Mouse (Mus musculus) embryo, embryonic 11 days (tissue): Measurements from ENCODE around the gene Sulf2.

ENCODE experiments used
- DNase-seq: peaks from one replicate; pipeline ENCODE4 v3.0.0-alpha.2; 2015

The Sulf2 gene

DNA sequence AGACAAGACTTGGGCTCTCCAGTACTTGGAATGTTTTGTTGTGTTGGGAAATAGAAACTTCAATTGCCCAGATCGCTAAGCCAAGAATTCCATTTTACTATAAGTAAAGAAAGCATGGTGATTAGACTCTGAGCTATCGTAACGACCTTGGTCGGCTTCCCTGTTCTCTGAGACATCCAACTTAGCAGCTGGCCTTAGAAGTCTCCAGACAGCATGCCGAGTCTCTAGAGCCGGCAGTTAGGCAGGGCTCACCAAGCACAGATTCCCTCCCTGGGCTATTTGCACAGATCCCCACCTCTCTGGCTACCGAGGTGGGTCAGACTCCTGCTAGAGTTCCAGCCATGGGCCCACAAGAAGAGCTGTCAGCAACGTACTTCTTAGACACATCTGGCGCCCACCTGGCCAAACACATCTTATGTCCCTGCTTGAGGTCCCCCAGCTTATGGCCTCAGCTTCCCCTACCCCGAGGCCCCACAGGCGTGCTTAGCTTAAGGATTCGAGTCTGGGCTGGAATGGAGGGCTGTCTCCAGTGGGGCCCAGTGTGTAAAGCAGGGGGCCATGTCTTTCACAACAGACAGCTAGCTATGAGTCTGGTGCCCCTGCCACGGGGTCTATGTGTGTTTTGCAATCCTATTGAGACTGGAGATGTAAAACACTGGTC is 6.7 kb downstream of the Sulf2 start:
- peak; percentile 81 for DNase-seq

- DNase-seq, result no peak
Observed at GRCm38 (mm10) chr2:166147930-166148651, 7.4 kb downstream of the Sulf2 start.

GRCm38 (mm10) chr2:166146446-166146845 is 9.0 kb downstream of the Sulf2 start:
- DNase-seq, result no peak

GRCm38 (mm10) chr2:166145031-166145430 is 10.4 kb downstream of the Sulf2 start:
- no peak for DNase-seq

GRCm38 (mm10) chr2:166143871-166144270 is 11.6 kb downstream of the Sulf2 start:
- DNase-seq, result no peak

- DNase-seq, result peak; percentile 35
Observed at GRCm38 (mm10) chr2:166142561-166143112, 12.8 kb downstream of the Sulf2 start.

GRCm38 (mm10) chr2:166141910-166142309 is 13.6 kb downstream of the Sulf2 start:
- DNase-seq, result no peak

DNA sequence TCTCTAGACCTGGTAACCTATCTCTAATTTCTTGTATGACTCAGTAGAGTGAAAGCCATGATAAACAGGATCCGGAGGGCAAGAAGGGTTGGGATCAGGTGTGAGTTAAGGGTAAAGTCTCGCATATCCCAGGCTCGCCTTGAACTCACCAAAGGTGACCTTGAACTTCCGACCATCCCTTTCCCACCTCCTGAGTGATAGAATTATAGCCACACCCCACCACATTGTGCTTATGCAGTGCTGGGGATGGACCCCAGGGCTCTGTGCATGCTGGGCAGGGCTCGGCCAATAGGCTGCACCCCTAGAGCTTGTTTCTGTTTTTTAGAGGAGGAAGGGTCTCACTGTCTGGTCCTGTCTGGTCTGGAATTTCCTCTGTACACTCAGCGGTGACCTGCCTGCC is 14.4 kb downstream of the Sulf2 start:
- DNase-seq, result no peak

GRCm38 (mm10) chr2:166140427-166140826 is 15.0 kb downstream of the Sulf2 start:
- no peak for DNase-seq

- DNase-seq, result no peak
Observed at GRCm38 (mm10) chr2:166138308-166138707, 17.2 kb downstream of the Sulf2 start.

GRCm38 (mm10) chr2:166137467-166137866 is 18.0 kb downstream of the Sulf2 start:
- no peak for DNase-seq

DNA sequence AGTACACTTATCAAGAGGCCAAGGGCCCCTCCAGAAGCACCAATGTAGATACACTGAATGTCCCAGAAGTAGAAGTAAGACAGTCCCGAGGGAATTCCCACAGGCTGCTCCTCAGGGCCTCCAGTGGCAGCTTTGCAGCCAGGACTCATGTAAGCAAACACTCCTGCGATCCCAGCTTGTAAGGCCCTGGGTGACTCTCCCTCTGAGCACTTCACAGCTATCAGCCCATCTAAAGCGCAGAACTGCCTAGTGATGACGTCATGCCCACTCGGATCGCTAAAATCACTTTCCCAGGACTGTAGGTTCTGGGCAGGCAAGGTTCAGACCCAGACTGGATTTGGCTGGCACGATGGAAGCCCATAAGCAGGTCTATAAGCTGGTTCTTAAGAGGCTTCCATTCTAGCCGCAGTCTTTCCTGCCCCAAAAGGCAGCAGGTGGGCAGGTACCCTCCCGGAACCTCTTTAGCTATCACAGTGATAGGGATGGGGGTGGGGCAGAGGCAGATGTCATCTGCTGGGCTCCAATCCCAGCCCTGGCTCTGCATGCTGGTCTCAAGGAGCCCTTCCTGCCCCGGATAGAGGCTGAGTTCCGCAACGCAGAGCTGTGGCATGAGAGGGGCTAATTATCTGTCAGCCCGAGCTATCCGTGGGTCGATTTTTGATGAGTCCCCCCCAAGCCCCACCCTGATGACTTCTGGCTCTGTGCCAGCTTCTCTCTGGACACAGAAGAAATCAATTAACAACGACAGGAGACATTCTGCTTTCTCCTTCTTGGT is 19.6 kb downstream of the Sulf2 start:
- no peak for DNase-seq

DNA sequence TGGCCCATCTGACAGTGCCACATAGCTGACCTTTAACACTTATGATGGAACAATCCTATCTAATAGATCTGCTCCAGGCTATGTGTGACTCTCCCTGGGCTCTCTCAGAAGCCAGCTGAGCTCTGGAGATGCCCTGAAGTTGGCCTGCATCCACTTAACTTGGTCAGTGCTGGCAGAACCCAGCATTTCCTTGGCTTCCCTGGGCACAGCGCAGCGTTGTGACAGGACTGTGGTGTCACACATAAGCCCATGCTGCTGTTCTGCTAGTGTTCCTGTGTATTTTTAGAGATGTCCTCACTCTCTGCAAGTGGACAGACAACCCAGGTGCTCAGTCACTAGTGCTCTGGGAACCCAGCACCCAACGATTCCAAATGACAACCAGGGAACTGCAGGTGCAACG is 26.7 kb downstream of the Sulf2 start:
- DNase-seq, result no peak

GRCm38 (mm10) chr2:166128032-166128431 is 27.4 kb downstream of the Sulf2 start:
- no peak for DNase-seq

- no peak for DNase-seq
Observed at GRCm38 (mm10) chr2:166126343-166126742, 29.1 kb downstream of the Sulf2 start.

GRCm38 (mm10) chr2:166125492-166126252 is 29.8 kb downstream of the Sulf2 start:
- DNase-seq, result peak; percentile 22

GRCm38 (mm10) chr2:166125033-166125432 is 30.4 kb downstream of the Sulf2 start:
- no peak for DNase-seq

- no peak for DNase-seq
Observed at GRCm38 (mm10) chr2:166122781-166123180, 32.7 kb downstream of the Sulf2 start.

GRCm38 (mm10) chr2:166121681-166122355 is 33.6 kb downstream of the Sulf2 start:
- no peak for DNase-seq

DNA sequence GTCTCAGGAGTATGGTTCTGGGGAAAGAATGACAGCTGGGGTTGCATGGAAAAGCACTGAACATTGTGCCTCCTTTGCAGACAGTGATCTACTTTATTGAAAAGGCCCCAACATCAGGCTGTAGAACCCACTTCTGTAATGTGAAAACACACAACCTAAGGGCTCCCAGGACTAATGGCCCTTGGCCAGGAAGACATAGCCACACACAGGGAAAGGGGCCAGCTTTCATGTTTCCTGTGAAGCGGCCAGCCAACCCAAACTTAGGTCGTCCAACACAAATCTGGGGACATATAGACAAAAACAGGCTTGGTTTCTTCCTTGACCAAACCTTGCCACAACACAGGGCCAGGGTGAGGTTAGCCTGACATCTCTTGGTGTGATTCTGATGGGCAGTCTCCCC is 35.5 kb downstream of the Sulf2 start:
- DNase-seq, result no peak

DNA sequence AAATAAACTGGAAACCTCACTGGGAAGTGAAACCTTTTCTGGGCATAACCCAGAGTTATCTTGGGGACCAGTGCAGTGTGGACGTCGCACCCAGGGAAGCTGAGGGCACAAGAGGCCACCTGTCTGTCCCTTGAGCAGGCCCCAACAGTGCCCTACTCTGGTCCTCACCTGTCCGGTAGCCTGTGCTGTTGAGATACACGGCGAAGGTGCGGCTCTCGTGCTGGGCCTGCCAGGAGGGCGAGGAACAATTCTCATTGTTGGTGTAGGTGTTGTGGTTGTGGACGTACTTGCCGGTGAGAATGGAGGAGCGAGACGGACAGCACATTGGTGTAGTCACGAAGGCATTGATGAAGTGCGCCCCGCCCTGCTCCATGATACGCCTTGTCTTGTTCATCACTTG is 38.8 kb downstream of the Sulf2 start:
- no peak for DNase-seq

DNA sequence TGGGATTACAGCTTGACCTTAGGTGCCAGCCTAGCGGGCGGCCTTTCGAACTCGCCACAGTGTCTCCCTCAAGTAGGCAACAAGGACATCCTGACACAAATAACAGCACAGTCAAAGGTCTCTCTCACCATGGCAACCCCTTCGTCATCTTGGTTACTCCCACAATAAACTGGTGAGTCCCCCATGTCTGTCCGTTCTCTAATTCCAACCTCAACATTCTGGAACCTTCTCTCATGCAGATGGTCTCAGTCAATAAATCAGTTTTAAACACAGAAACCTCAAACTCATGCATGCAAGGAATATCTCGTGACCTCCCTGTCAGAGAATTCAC is 39.2 kb downstream of the Sulf2 start:
- no peak for DNase-seq
